Mouse (Mus musculus) heart, postnatal 0 days (tissue): Measurements from ENCODE around the gene Dnajb13.
"Not testable (repeated sequence)": the region's sequence is repeated elsewhere in the genome, so short reads cannot be mapped to it uniquely, and the experiment has no call there.

Experiments
- CTCF ChIP-seq: IDR thresholded peaks from 2 replicates; pipeline ENCODE4 v1.5.1; 2016; ENCODE audit warnings: antibody characterized with exemption, control low read depth, low read depth
- EP300 ChIP-seq: IDR thresholded peaks from 2 replicates; pipeline ENCODE4 v1.6.1; 2016; ENCODE audit warnings: antibody characterized with exemption, low read depth

DNA sequence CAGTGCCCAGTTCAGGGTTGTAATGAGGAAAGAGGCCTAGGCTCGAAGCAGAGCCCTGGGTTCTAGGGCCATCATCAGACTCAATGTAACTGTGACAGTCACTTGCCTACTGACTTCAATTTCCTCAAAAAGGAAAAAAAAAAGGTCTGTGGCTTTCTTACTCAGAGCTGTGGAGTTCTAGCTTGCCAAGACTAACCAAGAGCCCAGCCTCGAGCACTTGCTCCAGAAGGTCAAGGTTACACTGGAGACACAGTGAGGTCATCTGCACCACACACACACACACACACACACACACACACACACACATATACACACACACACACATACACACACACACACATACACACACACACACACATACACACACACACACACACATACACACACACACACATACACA is 32.7 kb downstream of the Dnajb13 start:
- not testable (repeated sequence) for TF ChIP-seq CTCF, EP300
